Mouse (Mus musculus) lung, embryonic 14.5 days (tissue): ENCODE data around the gene Hist4h4. TPM values are rescaled to one million over a fixed set of nuclear protein-coding genes. Genes with fewer than 3 reads are reported as not detected.
A peak's percentile ranks its signal among the peaks of the same experiment; 100 is the strongest.

Experiments
- ATAC-seq: fragments of 200-750 bp; cut with Nextera tagmentation; 2 replicates; pipeline ENCODE4 v1.8.0; 2017; ENCODE audit warnings: mild to moderate bottlenecking, moderate TSS enrichment, moderate library complexity; ENCODE audit not compliant: insufficient read depth
- DNase-seq: peaks from one replicate; pipeline ENCODE4 v3.0.0-alpha.2; 2015
- H3K27ac ChIP-seq: fragments of 300-500 bp; sonication (generic); 2 replicates; pipeline ENCODE4 v1.5.1; 2014; ENCODE audit warnings: low read depth, mild to moderate bottlenecking, moderate library complexity
- H3K27me3 ChIP-seq: fragments of 300-500 bp; sonication (generic); 2 replicates; pipeline ENCODE4 v1.6.1; 2014; ENCODE audit warnings: low read length, control low read depth; ENCODE audit not compliant: insufficient read depth
- H3K36me3 ChIP-seq: fragments of 300-500 bp; sonication (generic); 2 replicates; pipeline ENCODE4 v1.6.1; 2014; ENCODE audit warnings: control low read depth; ENCODE audit not compliant: insufficient read depth
- H3K4me1 ChIP-seq: fragments of 300-500 bp; sonication (generic); 2 replicates; pipeline ENCODE4 v1.6.1; 2014; ENCODE audit warnings: antibody characterized with exemption, control low read depth; ENCODE audit not compliant: insufficient read depth
- H3K4me2 ChIP-seq: fragments of 300-500 bp; sonication (generic); 2 replicates; pipeline ENCODE4 v1.6.1; 2014; ENCODE audit warnings: mild to moderate bottlenecking
- H3K4me3 ChIP-seq: fragments of 300-500 bp; sonication (generic); 2 replicates; pipeline ENCODE4 v1.5.1; 2014; ENCODE audit warnings: low read depth, low read length
- H3K9ac ChIP-seq: fragments of 300-500 bp; sonication (generic); 2 replicates; pipeline ENCODE4 v1.6.1; 2014
- H3K9me3 ChIP-seq: fragments of 300-500 bp; sonication (generic); 2 replicates; pipeline ENCODE4 v1.6.1; 2016; ENCODE audit warnings: low read depth, low read length, control low read depth
- CTCF ChIP-seq: IDR thresholded peaks from 2 replicates; pipeline ENCODE4 v1.5.1; 2016; ENCODE audit warnings: antibody characterized with exemption, low read depth
- WGBS: fragments of 180-500 bp; shearing (Covaris S2); extraction: QIAGEN DNeasy Blood & Tissue Kit; methylation state at CpG from one replicate; pipeline ENCODE4 v1.1.7; 2014; 5-methylcytosine and 5-hydroxymethylcytosine counted together
- polyA plus RNA-seq: library from polyadenylated mRNA; unstranded; fragments of >200 nt; fragmentation: Nextera tagmentation; extraction: Ambion mirVana; gene quantifications from 2 replicates; pipeline ENCODE4 v1.2.1, GENCODE M21; 2014

The Hist4h4 gene
- polyA plus RNA-seq, 1 experiment from 2014 or later, result 2.1 TPM

DNA sequence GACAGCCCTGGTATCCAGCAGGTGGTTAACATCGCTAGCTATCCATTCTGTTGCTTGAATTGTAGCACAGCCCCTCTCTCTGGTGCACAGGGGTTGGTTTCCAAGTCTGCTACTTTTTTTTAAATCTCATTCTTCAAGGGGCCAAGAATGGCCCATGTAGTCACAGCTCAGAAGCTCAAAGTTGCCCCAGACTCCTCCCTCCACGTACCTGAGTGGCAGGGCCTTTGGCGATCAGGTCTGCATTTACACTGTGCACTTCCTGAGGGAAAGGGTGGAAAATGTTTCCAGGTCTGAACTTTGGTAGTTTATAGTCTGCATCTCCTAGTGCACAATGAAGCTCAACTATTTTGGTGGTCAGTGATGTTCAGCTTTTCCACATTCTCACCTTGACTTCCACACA is 43.1 kb upstream of the Hist4h4 start:
- ATAC-seq (no peak), DNase-seq (no peak)
- no peaks in the 10 kb centered on the region for H3K9me3 ChIP-seq
- no peak overlapping the region for H3K9ac ChIP-seq
- no peaks in the 10 kb centered on the region for H3K4me1 ChIP-seq
- H3K27ac ChIP-seq, result no peak overlapping the region
- no peaks in the 10 kb centered on the region for H3K27me3 ChIP-seq
- H3K4me2 ChIP-seq, result no peak overlapping the region
- TF ChIP-seq CTCF, result no peak
- WGBS, result 86% methylated on average over 3 of the region's 3 CpGs
- no peak overlapping the region for H3K4me3 ChIP-seq
- no peaks in the 10 kb centered on the region for H3K36me3 ChIP-seq

- Histone ChIP-seq H3K9ac (no peak overlapping the region), H3K9me3 (no peaks in the 10 kb centered on the region), H3K4me2 (no peak overlapping the region), H3K27me3 (no peaks in the 10 kb centered on the region), H3K27ac (no peak overlapping the region), H3K4me1 (no peaks in the 10 kb centered on the region), H3K36me3 (no peaks in the 10 kb centered on the region), H3K4me3 (no peak overlapping the region)
- ATAC-seq, result no peak
- no peak for TF ChIP-seq CTCF
- DNase-seq, result no peak
- 73% methylated on average over 5 of the region's 5 CpGs for WGBS
These were observed 41.7 kb upstream of the Hist4h4 start for GRCm38 (mm10) chr6:136845706-136846480.

- 63% methylated on average over 2 of the region's 2 CpGs for WGBS
- no peaks in the 10 kb centered on the region for H3K36me3 ChIP-seq
- TF ChIP-seq CTCF, result no peak
- no peaks in the 10 kb centered on the region for H3K9me3 ChIP-seq
- no peak overlapping the region for H3K4me3 ChIP-seq
- no peaks in the 10 kb centered on the region for H3K4me1 ChIP-seq
- DNase-seq, result no peak
- H3K4me2 ChIP-seq, result no peak overlapping the region
- no peak overlapping the region for H3K9ac ChIP-seq
- H3K27me3 ChIP-seq, result no peaks in the 10 kb centered on the region
- ATAC-seq, result no peak
- no peak overlapping the region for H3K27ac ChIP-seq
These were observed 40.7 kb upstream of the Hist4h4 start for GRCm38 (mm10) chr6:136844903-136845302.

DNA sequence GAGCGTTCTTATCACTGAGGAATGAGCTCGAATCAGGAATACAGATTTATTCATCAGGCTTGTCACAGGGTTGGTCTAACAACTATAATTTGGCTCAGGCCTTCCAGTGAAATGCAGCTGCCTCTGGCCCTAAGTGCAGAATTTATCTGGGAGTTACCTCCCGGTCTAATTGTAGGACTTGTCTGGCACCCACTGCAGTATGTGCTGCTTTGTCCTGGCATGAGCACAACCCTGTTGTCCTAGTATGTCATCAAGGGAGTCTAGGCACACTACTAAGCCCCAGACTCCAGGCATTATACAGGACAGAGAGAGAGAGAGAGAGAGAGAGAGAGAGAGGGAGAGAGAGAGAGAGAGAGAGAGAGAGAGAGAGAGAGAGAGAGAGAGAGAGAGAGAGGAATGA is 33.1 kb upstream of the Hist4h4 start:
- no peak overlapping the region for H3K9ac ChIP-seq
- no peaks in the 10 kb centered on the region for H3K4me1 ChIP-seq
- no peak overlapping the region for H3K4me2 ChIP-seq
- no peaks in the 10 kb centered on the region for H3K36me3 ChIP-seq
- no peak overlapping the region for H3K4me3 ChIP-seq
- no peak overlapping the region for H3K27ac ChIP-seq
- no peak for ATAC-seq
- DNase-seq, result no peak
- TF ChIP-seq CTCF, result no peak
- 68% methylated on average over 3 of the region's 3 CpGs for WGBS
- no peaks in the 10 kb centered on the region for H3K9me3 ChIP-seq
- H3K27me3 ChIP-seq, result no peaks in the 10 kb centered on the region

GRCm38 (mm10) chr6:136835352-136835751 is 31.1 kb upstream of the Hist4h4 start, which contains the start of gene Smco3:
Smco3 (minus strand) TSS chr6:136835452.
- WGBS, result 39% methylated on average over 4 of the region's 4 CpGs
- ATAC-seq (no peak), DNase-seq (no peak)
- Histone ChIP-seq H3K9ac (no peak within 1 kb of the TSS; the same call in 1 of the 2 replicates), H3K36me3 (no peaks in the 10 kb centered on the region), H3K9me3 (no peaks in the 10 kb centered on the region), H3K27me3 (no peaks in the 10 kb centered on the region), H3K4me1 (no peaks in the 10 kb centered on the region), H3K4me3 (no peak within 1 kb of the TSS), H3K4me2 (peak within 1 kb of the TSS; percentile 27; the same call in 1 of the 2 replicates), H3K27ac (no peak within 1 kb of the TSS)
- TF ChIP-seq CTCF, result no peak

DNA sequence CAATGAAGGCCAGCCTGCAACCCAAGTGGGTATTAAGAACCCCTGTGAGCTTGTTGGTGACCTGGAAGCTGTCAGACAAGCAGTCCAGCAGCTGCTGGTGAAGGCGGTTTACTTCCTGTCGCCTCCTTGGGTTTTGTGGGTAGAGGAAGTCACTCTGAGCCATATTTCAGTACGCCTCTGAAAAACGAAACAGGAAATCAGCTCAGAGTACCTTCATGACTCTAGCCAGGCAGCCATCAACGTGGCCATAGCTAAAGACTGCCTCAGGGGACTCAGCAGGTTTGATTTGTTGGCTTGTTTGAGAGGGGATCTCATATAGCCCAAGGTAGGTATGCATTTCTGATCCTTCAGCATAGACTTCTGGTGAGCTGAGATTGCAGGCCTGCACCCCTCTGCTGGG is 27.5 kb upstream of the Hist4h4 start:
- ATAC-seq (no peak), DNase-seq (no peak)
- TF ChIP-seq CTCF, result no peak
- H3K4me1 ChIP-seq, result no peaks in the 10 kb centered on the region
- no peak overlapping the region for H3K27ac ChIP-seq
- no peak overlapping the region for H3K4me3 ChIP-seq
- no peaks in the 10 kb centered on the region for H3K36me3 ChIP-seq
- no peak overlapping the region for H3K4me2 ChIP-seq
- H3K9me3 ChIP-seq, result no peaks in the 10 kb centered on the region
- no peaks in the 10 kb centered on the region for H3K27me3 ChIP-seq
- H3K9ac ChIP-seq, result no peak overlapping the region
- 63% methylated on average over 5 of the region's 5 CpGs for WGBS

DNA sequence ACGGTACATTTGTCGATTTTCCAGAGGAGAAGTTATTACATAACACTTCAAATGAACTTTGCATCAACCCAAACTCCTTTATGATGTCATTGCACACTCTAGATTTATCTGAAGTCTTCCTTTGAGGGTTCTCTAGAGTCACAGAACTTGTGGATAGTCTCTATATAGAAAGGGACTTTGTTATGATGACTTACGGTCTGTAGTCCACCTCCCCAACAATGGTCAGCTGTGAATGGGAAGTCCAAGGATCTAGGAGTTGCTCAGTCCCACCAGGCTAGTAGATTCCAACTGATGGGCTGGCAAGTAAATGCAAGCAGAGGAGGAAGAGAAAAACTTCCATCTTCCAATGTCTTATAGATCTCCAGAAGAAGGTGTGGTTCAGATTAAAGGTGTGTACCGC is 24.5 kb upstream of the Hist4h4 start:
- no peak for DNase-seq
- Histone ChIP-seq H3K9ac (peak overlapping the region; percentile 52), H3K36me3 (peaks cover 21% of the 10 kb centered on the region), H3K27me3 (no peaks in the 10 kb centered on the region), H3K4me2 (peak overlapping the region; percentile 66), H3K4me1 (no peaks in the 10 kb centered on the region), H3K27ac (peak overlapping the region; percentile 58), H3K9me3 (no peaks in the 10 kb centered on the region), H3K4me3 (peak overlapping the region; percentile 100)
- ATAC-seq, result no peak
- WGBS, result 32% methylated on average over 4 of the region's 4 CpGs
- TF ChIP-seq CTCF, result no peak
